Mouse (Mus musculus) spleen, adult 12 weeks (tissue): ENCODE measurements around the gene Pank4.

Experiments
- DNase-seq: peaks from one replicate; pipeline ENCODE4 v3.0.0; 2022; ENCODE audit warnings: low spot score

Pank4 gene

GRCm38 (mm10) chr4:155014244-155014643 is 50.3 kb downstream of the Pank4 start:
- DNase-seq: no peak

- DNase-seq: no peak
Observed at GRCm38 (mm10) chr4:155014791-155015190, 50.9 kb downstream of the Pank4 start.

GRCm38 (mm10) chr4:155015550-155015949 is 51.6 kb downstream of the Pank4 start:
- DNase-seq: no peak

- no peak for DNase-seq
Observed at GRCm38 (mm10) chr4:155016807-155017206, 52.9 kb downstream of the Pank4 start.

- no peak for DNase-seq
Observed at GRCm38 (mm10) chr4:155017253-155017878, 53.4 kb downstream of the Pank4 start.

- DNase-seq: no peak
Observed at GRCm38 (mm10) chr4:155018066-155018465, 54.1 kb downstream of the Pank4 start.

- no peak for DNase-seq
Observed at GRCm38 (mm10) chr4:155018601-155019335, 54.8 kb downstream of the Pank4 start.

GRCm38 (mm10) chr4:155019336-155019847 is 55.5 kb downstream of the Pank4 start:
- DNase-seq: no peak

- no peak for DNase-seq
Observed at GRCm38 (mm10) chr4:155020141-155020540, 56.2 kb downstream of the Pank4 start.

- no peak for DNase-seq
Observed at GRCm38 (mm10) chr4:155020813-155021212, 56.9 kb downstream of the Pank4 start.

GRCm38 (mm10) chr4:155022228-155022855 is 58.4 kb downstream of the Pank4 start:
- no peak for DNase-seq

GRCm38 (mm10) chr4:155024170-155025010 is 60.5 kb downstream of the Pank4 start:
- no peak for DNase-seq
